Mouse (Mus musculus): Measurements from ENCODE around the gene Pacrg.

DNA sequence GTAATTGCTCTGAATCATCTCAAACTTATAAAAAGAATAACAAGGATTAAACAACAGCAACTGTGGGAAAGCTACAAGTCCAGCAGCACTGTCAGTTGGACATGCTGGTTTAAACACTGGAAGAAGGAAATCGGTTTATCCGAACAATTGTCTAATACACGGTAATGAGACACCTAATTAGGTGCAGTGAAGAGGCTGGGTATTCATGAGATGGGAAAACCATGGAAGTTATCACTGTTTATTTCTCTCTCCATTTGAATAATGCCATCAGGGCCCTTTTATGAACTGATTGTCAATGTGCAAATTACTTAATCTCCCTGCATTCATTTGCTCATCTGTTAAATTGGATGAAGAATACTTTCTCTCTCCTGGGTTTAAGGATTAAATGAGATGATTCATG, 280.1 kb downstream of the Pacrg start:
- TF ChIP-seq CTCF (IDR thresholded peaks at IDR 0.05; ENCODE audit: extremely low read depth, insufficient read depth, low read length) (no peak), POLR2A (IDR thresholded peaks at IDR 0.05; ENCODE audit: extremely low read depth, insufficient read depth, low read length) (no peak)
